Mouse (Mus musculus) kidney, postnatal 14 days (tissue): ENCODE data around the gene Vegfd.

Source experiments
- DNase-seq: peaks from one replicate; pipeline ENCODE4 v3.0.0; 2022; ENCODE audit warnings: mixed read lengths

Gene Vegfd

DNA sequence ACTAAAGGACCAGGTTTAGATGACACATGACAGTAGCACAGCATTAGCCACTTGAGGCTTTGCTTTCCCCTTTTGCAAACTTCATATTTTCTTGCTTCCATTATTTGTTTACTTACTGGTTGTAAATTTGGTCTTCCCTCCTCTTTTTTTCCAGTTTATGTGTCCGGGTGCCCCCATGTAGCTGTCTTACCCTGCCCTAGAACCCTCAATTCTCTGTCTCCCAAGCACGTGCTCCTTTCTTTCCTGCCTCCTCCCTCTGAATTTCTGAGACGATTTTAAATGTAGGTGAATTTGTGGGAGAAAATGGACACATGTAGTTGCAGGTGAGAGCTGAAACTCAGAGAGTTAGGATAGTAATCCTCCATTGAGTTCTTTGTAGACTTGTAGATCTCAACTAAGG lies 47.3 kb downstream of the Vegfd start:
- no peak for DNase-seq

DNA sequence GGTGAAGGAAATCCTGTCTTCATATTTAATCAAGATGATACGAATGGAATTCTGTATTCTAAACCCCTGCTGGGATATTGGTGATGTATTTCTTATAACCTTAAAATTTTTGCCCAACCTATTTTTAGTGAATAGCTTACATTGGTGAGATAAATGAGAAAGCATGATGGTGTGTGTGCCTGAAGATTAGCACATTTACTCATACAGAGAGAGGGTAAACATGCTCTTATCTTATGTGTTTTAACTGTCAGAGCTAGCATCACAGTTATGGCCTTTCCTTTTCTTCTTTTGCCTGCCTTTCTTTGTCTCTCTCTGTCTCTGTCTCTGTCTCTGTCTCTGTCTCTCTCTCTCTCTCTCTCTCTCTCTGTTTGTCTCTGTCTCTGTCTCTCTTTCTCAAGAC lies 51.6 kb downstream of the Vegfd start:
- DNase-seq, result no peak

DNA sequence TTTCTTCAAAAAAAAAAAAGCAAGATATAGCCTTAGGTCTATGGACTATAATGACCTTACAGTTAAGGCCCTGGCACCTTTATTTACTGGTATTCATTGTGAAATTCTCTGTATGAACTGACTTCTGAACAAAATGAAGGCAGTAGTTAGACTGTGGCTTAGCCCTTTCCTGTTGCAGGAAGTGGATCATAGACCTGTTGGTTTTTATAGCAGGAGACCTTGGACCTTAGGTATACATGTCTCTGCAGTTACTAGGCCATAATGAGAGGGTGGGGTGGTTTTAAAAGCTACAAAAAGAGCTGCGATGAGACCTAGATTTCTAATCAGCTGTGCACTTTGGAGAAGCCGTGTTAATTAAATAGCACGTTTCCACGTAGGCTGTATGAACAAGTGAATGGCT lies 54.1 kb downstream of the Vegfd start:
- no peak for DNase-seq

DNA sequence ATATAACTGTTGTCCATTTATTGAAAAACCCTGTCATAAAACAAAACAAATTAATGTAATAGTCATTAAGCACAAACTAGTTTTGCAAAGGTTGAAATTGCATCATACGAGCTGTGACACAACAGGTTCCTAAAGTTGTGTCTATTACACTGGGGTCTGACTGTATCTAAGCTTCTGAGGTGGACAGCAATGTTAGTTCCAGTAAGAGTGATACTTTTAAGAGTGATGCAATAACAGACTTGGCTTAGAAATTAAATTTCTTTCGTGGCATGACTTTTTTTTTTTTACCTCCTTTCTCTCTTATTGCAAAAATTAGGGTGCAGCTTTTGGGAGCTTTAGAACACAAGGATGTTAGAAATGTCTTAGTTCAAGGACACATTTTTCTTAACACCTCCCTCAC lies 55.0 kb downstream of the Vegfd start:
- no peak for DNase-seq

DNA sequence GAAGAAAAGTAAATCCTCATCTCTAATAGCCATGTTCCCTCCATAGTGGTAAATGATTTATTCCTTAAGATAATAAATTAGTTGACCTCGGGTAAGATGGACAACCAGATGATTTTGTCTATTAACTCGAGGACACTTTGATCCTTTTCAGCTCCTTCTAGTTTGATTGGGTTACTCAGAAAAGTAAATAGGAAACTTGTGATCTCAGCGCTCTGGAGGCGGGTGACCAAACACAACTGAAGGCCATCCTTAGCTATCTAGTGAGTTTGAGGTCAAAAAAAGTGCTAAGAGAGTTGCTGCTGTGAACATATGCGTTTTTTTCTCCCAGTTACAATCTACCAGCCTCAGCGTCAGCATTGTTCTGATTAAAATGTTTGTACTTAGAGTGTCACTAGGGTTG lies 57.4 kb downstream of the Vegfd start:
- no peak for DNase-seq

DNA sequence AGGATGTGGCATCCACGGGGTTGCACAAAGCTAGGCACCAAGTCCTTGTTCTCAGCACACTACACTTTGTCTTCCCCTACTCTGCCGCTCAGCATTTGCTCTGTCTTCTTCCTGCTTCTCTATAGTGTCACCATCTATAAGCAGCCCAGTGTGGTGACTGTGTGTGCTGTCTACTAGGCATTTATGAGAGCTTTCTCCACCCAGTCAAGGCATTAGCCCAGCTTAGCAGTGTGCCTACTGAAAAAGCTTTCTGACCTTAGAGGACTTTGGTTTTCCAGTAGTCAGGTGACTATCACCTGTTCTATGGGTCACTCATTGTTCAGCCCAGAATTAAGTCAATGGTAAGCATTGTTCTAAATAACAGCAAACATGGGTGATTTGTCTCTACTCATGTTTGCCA lies 58.0 kb downstream of the Vegfd start:
- DNase-seq, result no peak

DNA sequence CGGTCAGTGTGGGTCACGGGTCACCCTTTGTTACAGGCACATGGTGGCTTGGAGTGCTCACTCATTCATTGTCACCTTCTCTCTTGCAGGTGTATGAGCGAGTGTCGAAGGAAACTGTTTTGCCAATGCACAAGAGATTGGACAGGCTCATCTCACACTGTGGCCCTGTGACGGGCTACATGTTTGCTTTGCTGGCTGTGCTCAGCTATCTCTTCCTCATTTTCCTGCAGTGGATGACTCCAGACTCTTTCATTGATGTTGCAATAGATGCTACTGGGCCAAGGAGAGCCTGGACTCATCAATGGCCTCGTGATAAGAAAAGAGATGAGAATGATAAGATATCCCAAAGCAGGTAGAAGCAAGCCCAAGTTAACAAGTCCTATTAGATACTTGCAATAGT lies 58.4 kb downstream of the Vegfd start:
- no peak for DNase-seq

DNA sequence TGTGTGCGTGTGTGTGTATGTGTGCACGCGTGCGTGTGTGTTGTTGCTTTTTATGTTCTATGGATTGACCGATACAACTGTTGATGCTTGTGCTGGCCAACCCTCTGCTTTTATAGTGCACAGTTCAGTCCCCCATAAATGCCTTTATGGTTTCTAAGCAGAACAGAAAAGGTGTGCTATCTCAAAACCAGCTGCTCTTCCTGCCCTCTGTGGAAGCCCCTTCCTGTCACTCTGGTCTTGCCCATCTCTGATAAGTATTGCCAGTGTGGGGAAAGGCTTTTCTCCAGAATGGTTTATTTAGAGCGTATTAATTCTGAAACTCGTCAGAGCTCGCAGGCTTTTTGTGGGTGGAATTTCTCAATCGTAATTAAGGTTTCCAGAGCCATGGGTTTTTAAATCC lies 59.5 kb downstream of the Vegfd start:
- DNase-seq, result no peak

DNA sequence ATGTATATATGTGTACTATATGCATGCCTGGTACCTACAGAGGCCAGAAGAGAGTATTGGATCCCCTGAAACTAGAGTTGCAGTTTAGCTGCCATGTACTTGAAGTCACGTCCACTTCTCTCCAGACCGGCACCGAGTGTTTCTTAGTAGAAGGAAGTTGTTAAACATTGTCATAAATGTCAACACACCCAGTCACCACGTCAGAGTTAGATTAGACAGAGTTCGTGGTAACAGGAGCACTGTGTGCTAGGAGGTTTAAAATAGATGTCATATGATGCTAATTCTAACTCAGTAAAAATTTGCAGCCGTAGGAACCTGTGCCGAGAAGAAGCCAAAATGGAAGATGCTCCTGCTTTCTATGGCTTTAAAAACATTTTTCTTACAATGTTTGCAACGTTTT lies 63.5 kb downstream of the Vegfd start, which contains the start of gene Asb11:
Asb11 (plus strand) TSS at position 286 of the 400 bp plus-strand sequence.
- DNase-seq, result no peak

DNA sequence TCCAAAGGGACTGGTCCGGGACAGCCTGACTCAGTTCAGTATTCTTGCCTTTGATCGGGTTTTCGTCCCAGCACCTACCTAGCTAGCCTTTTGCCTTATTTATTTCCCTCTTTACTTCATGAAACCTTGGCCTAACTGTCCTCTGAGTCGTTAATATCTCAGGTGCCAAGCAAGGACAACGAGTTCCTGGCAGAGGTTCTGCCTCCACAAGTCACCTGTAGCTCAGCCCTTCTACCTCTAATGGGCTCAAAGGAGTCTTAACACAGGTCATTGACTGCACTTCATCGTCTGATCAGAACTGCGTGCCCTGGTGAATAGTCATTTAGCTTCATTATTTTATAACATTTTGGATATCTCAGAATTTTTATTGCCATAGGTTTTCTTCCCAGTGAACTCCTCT lies 66.3 kb downstream of the Vegfd start:
- no peak for DNase-seq

DNA sequence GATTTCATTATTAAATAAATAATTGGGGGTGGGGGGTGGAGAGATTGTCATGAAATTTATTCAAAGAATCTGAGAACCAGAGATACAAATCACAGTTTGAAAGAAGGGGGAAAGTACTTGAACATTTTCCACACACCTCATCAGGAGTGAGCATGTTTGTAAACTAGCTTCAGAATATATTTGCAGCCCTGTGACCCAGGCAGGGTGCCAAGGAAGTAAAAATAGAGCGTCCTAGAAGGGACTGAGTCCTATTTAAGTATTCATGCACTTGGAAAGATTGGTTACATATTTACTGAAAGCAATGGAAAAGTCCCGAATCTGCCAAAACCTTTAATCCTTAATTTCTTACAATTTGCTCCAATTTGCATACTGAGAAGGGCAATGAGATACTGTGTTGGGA lies 67.0 kb downstream of the Vegfd start:
- DNase-seq, result peak; percentile 82

DNA sequence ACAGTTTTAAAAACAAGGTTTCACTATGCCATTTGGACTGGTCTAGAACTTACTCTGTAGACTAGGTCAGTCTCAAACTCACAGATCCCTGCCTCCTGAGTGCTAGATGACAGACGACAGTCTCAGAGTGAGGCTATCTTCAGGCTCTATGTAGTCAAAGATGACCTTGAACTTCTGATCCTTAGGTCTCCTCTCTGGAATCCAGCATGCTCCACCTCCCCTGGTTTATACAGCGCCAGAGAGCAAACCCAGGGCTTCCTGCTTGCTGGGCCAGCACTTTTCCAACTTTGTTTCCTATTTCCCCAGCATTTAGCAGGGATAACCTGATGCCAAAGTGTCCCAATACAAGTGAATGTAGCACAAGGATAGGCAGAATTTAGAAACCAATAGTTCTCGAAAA lies 67.5 kb downstream of the Vegfd start:
- DNase-seq, result no peak

DNA sequence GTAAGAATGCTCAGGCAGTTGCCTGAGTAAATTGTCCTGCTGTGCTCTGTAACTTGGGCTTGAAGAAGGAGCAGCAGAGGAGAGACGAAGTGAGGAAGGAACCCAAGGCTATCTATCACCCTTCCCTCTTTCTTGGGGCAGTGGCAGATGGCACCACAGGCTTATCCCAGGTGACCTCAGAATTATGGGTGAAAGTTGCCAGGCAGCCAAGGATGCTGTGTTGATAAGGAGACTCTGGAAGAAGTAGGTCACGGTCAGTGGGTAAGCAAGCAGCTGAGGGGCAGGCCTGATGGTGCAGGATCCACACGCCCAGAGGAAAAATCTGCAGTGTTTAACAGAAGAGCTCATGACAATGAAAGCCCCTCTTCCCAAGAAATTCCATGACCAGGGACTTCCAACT lies 68.1 kb downstream of the Vegfd start:
- DNase-seq, result no peak

DNA sequence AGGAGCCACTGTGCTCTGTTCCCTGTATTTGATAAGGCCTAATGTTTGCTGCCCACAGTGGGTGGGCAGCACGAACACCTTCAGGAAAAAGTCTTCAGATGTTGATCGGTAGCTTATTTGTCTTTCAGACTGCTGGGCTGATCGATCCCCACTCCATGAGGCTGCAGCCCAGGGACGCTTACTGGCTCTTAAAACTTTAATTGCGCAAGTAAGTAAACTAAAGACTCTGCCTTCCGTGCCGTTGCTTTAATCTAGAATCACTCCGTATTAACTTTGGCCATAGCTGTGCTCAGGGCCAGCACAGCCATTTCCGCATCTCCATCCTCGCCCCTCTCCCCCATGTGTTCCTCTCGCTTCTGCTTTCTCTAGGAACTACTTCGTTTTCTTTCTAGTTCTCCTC lies 72.4 kb downstream of the Vegfd start:
- DNase-seq, result no peak

DNA sequence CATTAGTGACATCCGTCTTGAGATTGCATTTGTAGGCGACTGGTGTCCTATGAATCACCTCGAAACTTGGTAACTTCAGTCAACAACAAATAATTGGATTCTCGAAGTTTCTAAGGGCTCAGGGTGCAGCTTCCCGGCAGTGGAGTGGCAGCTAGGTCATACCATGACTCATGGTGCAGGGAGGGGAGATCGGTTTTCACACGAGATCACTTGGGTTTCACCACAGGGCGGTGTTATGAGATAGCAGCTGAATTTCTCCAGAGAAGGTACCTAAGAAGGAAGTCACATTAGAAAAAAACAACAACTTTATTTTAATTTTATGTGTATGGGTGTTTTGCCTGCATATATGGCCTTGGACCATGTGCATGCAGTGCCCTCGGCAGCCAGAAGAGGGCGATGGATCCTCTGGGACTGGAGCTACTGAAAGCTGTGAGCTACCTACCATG lies 73.0 kb downstream of the Vegfd start:
- DNase-seq, result no peak

DNA sequence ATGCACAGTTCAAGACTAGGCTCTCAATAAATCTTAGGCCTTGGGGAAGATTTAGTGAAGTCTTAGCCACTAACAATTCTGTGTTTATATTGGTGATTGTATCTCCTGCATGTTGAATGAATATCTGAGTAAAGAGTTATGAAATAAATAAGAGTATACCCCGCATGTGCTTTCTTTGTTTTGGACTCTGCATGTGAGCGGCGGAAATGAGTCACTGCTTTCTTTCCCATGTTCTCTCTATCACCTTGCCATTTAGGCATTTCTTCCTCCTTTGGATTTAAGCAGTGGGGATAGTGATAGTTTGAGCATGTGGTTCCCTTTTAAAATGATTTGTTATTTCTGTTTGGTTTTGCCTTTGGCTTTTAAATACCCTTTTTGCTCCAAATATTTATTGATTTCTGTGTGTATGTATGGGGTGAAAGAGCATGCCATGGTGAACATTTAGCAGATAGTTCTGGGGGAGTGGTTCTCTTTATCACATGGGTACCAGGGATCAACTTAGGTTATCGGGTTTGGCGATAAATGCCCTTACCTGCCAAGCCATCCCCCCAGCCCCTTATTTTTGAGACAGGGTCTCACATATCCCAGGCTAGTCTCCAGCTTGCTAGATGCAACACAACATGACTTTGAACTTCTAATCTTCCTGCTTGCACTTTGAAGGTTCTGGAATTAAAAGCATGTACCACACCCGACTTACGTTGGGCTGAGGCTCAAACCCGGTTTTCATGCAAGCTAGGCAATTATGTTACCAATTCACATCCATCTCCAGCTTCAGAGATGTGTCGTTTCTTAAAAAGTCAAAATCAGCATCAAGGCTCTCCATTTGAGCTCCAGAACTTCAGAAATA lies 73.9 kb downstream of the Vegfd start:
- DNase-seq, result no peak

DNA sequence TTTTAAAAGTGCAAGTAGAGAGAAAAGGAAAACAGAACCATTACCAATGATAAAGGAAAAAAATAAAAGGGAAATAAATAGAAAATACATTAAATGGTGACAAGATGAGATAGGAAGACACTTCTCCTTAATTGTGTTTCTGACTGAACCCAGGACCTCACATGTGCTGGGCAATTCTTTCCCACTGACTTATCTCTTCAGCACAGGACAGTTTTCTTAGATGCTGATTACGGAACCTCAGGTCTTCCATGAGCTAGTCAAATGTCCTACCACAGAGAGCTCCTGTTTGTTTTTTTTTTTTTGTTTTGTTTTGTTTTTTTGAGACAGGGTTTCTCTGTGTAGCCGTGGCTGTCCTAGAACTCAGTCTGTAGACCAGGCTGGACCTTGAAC lies 74.5 kb downstream of the Vegfd start:
- DNase-seq, result no peak

DNA sequence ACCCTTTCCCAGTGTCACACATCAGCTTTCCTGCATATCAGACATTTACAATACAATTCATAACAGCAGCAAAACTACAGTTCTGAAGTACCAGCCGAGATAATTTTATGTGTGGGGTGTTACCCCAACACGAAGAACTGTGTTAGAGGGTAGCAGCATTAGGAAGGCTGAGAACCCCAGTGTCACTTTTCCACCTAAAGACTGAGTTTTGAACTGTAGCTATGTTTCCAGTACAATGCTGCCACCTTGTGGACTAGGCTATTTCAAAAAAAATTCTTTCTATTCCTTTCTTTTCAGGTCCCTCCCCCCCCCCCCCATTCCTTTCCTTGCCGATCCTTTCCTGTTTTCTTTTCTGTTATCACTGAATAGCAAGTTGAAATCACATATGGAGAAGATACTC lies 76.0 kb downstream of the Vegfd start:
- DNase-seq, result peak; percentile 50
